Mouse (Mus musculus) embryonic fibroblast, embryonic 13.5 days (primary cell): Measurements from ENCODE around the gene 4930432K21Rik. TPM values are rescaled to one million over a fixed set of nuclear protein-coding genes. Genes with fewer than 3 reads are reported as not detected.
A peak's percentile ranks its signal among the peaks of the same experiment; 100 is the strongest.

Source experiments
- H3K27ac ChIP-seq: 2 replicates; pipeline ENCODE4 v1.5.1; 2012; ENCODE audit warnings: low read length, control low read depth, inconsistent platforms; ENCODE audit not compliant: insufficient read depth
- H3K4me1 ChIP-seq: 2 replicates; pipeline ENCODE4 v1.6.1; 2011; ENCODE audit warnings: low read length; ENCODE audit not compliant: control insufficient read depth, insufficient read depth
- H3K4me3 ChIP-seq: 2 replicates; pipeline ENCODE4 v1.5.1; 2011; ENCODE audit warnings: mild to moderate bottlenecking, control low read depth, low read length; ENCODE audit not compliant: insufficient read depth
- CTCF ChIP-seq: IDR thresholded peaks from 2 replicates; pipeline ENCODE4 v1.5.1; 2011; ENCODE audit warnings: mild to moderate bottlenecking, control low read depth, low read length, moderate library complexity, borderline replicate concordance; ENCODE audit not compliant: insufficient read depth
- POLR2A ChIP-seq: IDR thresholded peaks from 2 replicates; pipeline ENCODE4 v1.6.1; 2011; ENCODE audit warnings: low read depth, mild to moderate bottlenecking, control low read depth, low read length, moderate library complexity
- polyA plus RNA-seq: library from polyadenylated mRNA; stranded (reverse); fragments of >200 nt; gene quantifications from 2 replicates; pipeline ENCODE4 v1.2.4, GENCODE M21; 2011; ENCODE audit warnings: low read depth; ENCODE audit not compliant: missing spikeins, insufficient read length

Gene 4930432K21Rik
- polyA plus RNA-seq, 1 experiment: 0.95 TPM

DNA sequence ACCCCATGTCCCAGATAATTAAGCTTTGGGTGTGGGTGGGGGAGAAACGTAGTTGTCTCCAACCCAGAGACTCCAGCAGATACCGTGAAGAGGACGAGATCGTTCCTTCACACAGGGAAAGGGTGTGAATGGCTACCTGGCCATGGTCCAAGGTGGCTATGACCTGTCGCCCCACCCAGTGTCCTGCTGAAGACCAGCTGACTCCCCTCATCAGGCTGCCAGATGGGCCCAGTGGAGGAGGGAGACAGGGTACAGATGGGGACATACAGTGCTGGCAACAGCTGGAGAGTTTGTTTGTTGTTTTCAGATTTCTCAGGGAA, 666 bp downstream of the 4930432K21Rik start:
- no peaks in the 10 kb centered on the region for H3K4me1 ChIP-seq
- no peak overlapping the region for H3K27ac ChIP-seq
- TF ChIP-seq CTCF (no peak), POLR2A (no peak)
- H3K4me3 ChIP-seq: no peak overlapping the region

DNA sequence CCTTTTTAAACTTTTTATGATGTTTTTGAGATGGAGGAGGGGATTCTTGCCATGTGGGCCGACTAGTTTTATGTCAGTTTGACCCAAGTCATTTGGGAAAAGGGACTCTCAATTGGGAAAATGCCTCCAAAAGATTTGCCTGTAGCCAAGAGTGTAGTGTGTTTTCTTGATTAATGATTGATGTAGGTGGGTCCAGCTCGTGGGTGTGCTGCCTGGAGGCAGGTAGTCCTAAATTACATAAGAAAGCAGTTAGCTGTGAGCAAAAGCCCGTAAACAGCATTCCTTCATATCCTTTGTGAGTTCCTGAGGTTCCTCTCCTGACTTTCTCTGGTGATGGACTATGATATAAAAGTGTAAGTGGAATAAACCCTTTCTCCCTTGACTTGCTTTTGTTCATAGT, 1.4 kb downstream of the 4930432K21Rik start:
- no peaks in the 10 kb centered on the region for H3K4me1 ChIP-seq
- no peak for TF ChIP-seq CTCF
- no peak for TF ChIP-seq POLR2A
- H3K27ac ChIP-seq: no peak overlapping the region
- H3K4me3 ChIP-seq: no peak overlapping the region

DNA sequence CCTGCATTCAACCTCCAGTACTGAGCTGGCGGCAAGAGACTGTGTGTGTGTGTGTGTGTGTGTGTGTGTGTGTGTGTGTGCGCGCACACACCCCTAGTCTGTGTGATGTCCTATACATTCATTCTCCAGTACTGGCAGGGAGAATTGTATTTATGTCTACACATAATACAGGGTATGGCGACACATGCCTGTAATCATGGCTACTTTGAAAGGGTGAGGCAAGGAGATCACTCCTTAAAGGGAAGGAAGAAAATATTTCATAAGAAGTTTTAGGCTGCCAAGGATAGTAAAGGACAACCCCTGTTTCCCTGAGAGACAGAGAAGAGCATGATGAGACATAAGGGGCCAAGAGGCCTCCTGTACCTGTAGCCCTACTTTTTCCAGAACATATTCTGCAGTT, 9.8 kb downstream of the 4930432K21Rik start:
- TF ChIP-seq CTCF (no peak), POLR2A (no peak)
- H3K4me3 ChIP-seq: no peak overlapping the region
- H3K4me1 ChIP-seq: no peaks in the 10 kb centered on the region
- no peak overlapping the region for H3K27ac ChIP-seq

DNA sequence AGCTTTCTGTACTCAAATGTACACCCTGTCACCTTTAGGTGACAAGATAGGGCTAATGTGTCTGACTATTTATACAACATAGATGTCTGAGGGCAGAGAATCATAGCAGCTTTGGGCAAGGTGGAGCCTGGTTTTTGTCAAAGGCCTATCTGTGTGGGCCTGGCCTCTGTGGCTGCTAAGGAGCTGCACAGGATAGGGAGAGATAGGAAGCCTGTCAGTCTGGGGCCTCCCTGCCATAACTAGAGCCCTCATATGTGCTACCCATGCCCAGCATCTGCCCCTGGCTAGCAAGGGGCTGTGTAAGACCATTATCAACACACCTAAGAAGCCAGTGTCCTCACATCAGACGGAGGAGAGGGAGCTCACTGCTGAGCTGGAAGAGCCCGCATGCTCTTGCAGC, 19.9 kb downstream of the 4930432K21Rik start:
- TF ChIP-seq CTCF (no peak), POLR2A (no peak)
- H3K4me1 ChIP-seq: peaks cover 4% of the 10 kb centered on the region; the same call in 1 of the 2 replicates
- H3K27ac ChIP-seq: no peak overlapping the region
- H3K4me3 ChIP-seq: no peak overlapping the region

DNA sequence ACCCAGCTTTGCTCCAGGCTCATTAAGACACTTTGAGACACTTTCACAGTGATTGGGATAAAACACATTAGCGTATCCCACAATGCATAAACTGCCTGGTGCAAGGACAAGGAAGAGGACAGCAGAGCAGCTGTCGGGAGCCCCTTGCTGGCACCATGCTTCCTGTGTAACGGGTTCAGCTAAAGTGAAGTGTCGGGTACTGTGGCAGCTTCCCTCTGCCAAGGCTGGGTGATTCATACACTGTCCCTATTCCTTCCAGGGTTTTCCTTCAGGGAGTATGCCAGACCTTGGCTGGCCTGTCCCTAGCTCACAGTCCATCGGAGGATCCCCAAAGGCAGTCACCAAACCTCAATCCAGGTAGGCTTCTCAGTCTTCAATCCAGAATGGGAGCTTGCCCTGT, 22.3 kb downstream of the 4930432K21Rik start:
- Histone ChIP-seq H3K4me1 (no peaks in the 10 kb centered on the region), H3K4me3 (no peak overlapping the region), H3K27ac (no peak overlapping the region)
- TF ChIP-seq CTCF (no peak), POLR2A (no peak)

DNA sequence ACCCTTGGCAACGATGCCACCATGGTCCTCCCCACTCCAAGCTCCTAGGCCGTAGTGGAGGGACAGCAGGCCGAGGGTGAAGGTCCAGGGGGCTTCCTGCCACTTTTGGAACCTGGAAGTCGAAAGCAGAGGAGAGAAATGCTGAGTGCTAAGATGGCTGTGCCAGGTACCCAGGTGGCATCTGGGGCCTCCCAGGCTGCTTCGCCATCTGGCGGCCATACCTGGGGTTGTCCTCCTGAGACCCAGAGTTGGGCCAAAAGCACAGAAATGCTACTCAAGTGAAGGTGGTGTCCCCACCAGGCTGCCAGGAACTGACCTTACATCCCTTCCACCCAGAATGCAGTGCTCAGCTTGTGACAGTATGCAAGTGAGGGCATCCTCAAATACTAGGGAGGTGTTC, 26.0 kb downstream of the 4930432K21Rik start:
- TF ChIP-seq CTCF (0 out of 2 replicates have a peak, but pooled peaks have one; percentile 11), POLR2A (no peak)
- Histone ChIP-seq H3K4me1 (no peaks in the 10 kb centered on the region), H3K4me3 (no peak overlapping the region), H3K27ac (no peak overlapping the region)

DNA sequence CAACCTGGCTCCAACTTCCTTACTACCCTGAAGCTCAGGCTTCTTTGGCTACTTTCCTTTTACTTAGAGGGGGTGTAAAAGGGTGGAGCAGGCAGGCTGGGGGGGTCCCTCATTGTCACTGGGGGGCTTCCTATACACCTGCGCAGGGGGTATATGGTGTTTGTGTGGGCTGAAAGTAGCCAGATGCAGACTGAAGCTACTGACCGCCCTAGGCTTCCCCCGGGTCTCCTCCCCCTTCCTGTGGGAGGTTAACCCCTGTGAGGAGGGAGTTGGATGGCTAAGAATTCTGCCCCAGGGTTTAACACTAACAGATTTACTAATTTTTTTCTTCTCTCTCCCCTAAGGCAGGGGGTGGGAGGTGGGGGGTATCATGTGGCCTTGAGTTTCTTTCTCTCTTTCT, 28.7 kb downstream of the 4930432K21Rik start:
- TF ChIP-seq POLR2A: no peak
- no peak for TF ChIP-seq CTCF
- Histone ChIP-seq H3K27ac (no peak overlapping the region), H3K4me3 (no peak overlapping the region), H3K4me1 (0 out of 2 replicates have a peak, but pooled peaks cover 2% of the 10 kb centered on the region)

DNA sequence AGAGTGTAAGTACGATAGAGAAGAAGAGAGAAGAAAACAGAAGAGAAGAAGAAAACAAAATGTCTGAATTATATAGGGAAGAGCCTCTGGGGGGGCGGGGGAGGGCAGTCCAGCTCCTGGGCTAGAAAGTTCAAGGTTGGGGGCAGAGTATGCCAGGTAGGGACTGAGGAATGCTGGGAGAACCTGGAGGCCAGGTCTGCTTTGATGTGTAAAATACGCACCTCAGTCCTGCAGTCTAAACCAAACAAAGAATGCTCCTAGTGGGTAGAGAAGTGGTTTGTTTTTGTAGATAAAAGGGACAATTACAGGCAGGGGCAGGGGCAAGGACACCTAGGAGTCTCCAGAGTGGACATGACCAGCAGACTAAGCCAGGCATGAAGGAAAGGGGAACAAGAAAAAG, 29.6 kb downstream of the 4930432K21Rik start:
- Histone ChIP-seq H3K4me1 (0 out of 2 replicates have a peak, but pooled peaks cover 2% of the 10 kb centered on the region), H3K4me3 (no peak overlapping the region), H3K27ac (no peak overlapping the region)
- TF ChIP-seq POLR2A: no peak
- no peak for TF ChIP-seq CTCF

DNA sequence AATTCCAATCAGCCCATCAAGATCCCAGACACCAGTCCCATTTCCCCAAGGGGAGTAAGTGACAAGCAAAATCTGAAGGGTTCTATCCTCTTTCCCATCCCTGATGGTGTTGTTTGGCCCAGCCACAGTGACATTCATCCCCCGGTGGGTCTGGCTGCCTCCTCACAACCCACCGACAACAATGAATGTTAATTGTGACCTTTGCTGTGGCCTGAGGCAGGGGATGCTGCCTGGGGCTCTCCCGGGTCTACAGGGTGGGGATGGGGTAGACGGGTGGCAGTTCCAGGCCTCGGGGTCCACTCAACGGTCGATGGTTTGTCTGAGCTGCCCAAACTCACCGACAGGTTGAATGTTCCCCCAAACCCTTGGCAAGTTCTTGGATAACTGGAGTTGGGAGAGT, 30.8 kb downstream of the 4930432K21Rik start:
- H3K4me3 ChIP-seq: no peak overlapping the region
- H3K4me1 ChIP-seq: 0 out of 2 replicates have a peak, but pooled peaks cover 2% of the 10 kb centered on the region
- TF ChIP-seq POLR2A (no peak), CTCF (no peak)
- no peak overlapping the region for H3K27ac ChIP-seq

DNA sequence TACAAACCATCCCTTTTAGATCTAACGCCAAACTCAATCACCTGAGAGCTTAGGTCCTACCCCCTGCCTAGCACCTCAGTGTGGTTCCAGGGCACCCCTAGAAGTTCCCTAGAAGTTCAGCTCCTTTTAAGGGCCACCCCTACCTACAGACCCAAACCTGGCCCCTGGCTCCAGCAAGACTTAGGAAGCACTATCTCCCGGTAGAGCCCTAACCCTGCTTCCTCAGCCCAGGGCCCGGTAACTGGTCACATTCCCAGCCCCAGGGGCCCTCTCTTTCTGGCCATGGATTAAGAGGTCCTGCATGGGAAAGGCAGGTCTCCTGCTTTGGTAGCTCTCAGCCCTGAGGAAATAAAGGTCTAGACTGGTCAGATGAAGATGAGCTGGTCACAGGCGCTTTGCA, 32.1 kb downstream of the 4930432K21Rik start:
- H3K4me3 ChIP-seq: no peak overlapping the region
- TF ChIP-seq POLR2A (no peak), CTCF (no peak)
- 0 out of 2 replicates have a peak, but pooled peaks cover 2% of the 10 kb centered on the region for H3K4me1 ChIP-seq
- no peak overlapping the region for H3K27ac ChIP-seq
